Mouse (Mus musculus) macrophage (primary cell): Measurements from ENCODE around the gene Zfp651. TPM values are rescaled to one million over a fixed set of nuclear protein-coding genes. Genes with fewer than 3 reads are reported as not detected.
A peak's percentile ranks its signal among the peaks of the same experiment; 100 is the strongest.

ENCODE experiments used
- H3K27ac ChIP-seq: fragments of 350-480 bp; formaldehyde crosslinking; 2 replicates; pipeline ENCODE4 v1.9.0; 2021
- H3K36me3 ChIP-seq: fragments of 350-480 bp; formaldehyde crosslinking; 2 replicates; pipeline ENCODE4 v1.9.0; 2021; ENCODE audit errors: inconsistent target
- H3K4me3 ChIP-seq: fragments of 350-480 bp; formaldehyde crosslinking; 2 replicates; pipeline ENCODE4 v1.9.0; 2021; ENCODE audit errors: inconsistent target
- H3K79me2 ChIP-seq: fragments of 350-480 bp; formaldehyde crosslinking; 2 replicates; pipeline ENCODE4 v1.9.0; 2021; ENCODE audit errors: inconsistent target
- WGBS: methylation state at CpG from one replicate; pipeline ENCODE4 v1.1.7; 2026; ENCODE audit warnings: inconsistent platforms; ENCODE audit not compliant: missing documents; 5-methylcytosine and 5-hydroxymethylcytosine counted together
- polyA plus RNA-seq: library from polyadenylated mRNA; stranded (reverse); fragments of 250-400 nt; gene quantifications from 3 replicates; pipeline ENCODE4 v1.2.4, GENCODE M21; 2018; ENCODE audit warnings: inconsistent platforms
- total RNA-seq, 78 experiments: library from RNA; depleted of rRNA; stranded (reverse); fragments of 250-400 nt; gene quantifications; 1 replicate in 9 of 78; 2 replicates in 24 of 78; 3 replicates in 43 of 78; 4 replicates in 2 of 78; pipeline ENCODE4 v1.2.4; 2018; ENCODE audit warnings: inconsistent platforms in 56 of 78

Zfp651 gene
- 1 to 10 TPM in 10 of 26 experiments, under 1 TPM in 13, not detected in 3; 0.20 to 4.3 (median 0.96) TPM for total RNA-seq (2018; cell fraction: chromatin; rRNA removed)
- under 1 TPM in 23 of 26 experiments, not detected in 3; 0.03 to 0.88 (median 0.25) TPM for total RNA-seq (2018; cell fraction: cytosol; rRNA removed)
- total RNA-seq (2018; cell fraction: nucleus; rRNA removed) = 1 to 10 TPM in 10 of 26 experiments, under 1 TPM in 13, not detected in 3; 0.12 to 5.6 (median 0.84) TPM
- 0.21 to 0.58 TPM (median 0.36 TPM) in 3 replicates for polyA plus RNA-seq

DNA sequence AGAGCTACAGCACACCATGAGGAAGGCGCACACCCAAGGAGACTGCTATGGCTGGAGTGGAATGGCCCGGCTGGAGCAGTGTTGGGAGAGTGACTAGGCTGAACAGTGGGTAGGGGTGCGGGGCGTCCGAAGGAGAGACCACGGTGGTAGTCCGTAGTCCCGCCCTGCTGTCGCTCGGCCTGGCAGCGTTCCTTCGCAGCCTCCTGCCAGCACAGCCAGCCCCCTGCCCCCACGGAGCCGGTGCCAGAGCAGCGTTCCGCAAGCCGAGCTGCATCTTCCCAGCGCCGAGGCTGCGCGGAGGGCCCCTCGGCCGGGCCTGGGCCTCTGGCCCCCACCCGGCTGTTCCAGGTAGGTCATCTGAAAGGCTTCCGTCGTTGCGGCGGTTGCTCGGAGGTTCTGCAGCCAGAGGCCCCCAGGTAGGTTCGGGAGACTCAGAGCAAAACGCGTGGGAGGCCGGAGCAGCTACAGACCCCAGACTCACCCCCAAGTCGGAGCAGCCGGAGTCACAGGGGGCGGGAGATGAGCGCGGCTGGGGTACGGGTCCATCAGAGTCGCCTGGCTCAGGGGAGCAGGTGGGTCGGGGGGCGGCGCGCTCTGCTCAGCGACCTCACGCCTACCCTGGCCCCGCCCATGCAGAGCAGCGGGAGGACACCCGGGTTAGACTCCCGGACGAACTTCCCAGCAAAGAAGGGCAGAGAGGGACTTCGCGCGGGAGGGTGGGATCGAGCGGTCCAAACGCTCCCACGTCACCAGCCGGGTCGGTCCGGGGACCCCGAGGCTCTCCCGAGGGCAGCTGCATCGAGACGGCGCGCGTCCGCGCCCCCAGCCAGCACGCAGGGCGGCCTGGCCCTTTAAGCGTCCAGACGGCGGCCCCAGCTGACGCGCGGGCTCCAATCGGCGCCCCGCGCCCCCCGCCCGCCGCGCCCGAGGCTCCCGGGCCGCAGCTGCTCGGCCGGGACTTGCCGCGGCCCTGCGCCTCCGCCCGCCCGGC, at the start of gene Zfp651:
Zfp651 (plus strand) TSS at position 240 of the 991 bp plus-strand sequence.
- no peak within 1 kb of the TSS for H3K27ac ChIP-seq
- H3K4me3 ChIP-seq = no peak within 1 kb of the TSS
- H3K36me3 ChIP-seq = peaks cover 22% of the 10 kb centered on the region
- 3% methylated on average over 94 of the region's 97 CpGs for WGBS
- no peaks in the 10 kb centered on the region for H3K79me2 ChIP-seq

DNA sequence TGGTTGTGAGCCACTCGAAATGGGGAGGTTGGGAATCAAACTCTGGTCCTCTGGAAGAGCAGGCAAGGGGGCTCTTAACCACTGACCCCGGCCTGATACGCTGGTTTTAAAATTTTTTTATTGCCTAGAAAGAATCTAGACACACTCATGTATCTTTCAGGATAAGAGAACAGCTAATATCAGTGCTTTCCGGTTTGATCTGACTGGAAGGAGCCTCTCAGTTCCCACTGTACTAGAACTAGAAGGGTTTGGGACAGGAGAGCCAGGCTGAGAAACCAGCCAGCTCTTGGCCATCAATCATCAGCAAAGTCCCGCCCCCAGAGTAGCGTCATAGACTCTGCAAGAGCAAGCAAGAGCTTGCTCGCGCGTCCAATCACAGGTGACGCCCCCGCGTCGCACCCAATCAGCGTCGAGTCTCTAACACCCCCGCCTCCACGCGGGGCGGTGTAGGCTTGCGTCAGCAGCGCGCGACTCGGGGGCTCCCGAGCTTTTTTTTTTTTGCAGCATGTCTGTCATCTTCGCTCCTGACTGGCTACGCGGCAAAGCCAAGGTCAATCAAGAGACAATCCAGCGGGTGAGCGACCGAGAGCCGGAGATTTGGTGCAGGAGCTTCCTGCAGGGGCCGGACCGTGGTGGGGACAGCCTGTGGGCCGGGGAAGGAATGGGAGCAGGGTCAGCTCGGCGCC, 49.1 kb upstream of the Zfp651 start, which contains the start of gene Ss18l2:
Ss18l2 (plus strand) TSS at position 432 of the 686 bp plus-strand sequence.
- Histone ChIP-seq H3K36me3 (peaks cover 4% of the 10 kb centered on the region; the same call in 1 of the 2 replicates), H3K79me2 (peaks cover 21% of the 10 kb centered on the region), H3K4me3 (peak within 1 kb of the TSS; percentile 88), H3K27ac (peak within 1 kb of the TSS; percentile 75)
- 5% methylated on average over 36 of the region's 37 CpGs for WGBS

DNA sequence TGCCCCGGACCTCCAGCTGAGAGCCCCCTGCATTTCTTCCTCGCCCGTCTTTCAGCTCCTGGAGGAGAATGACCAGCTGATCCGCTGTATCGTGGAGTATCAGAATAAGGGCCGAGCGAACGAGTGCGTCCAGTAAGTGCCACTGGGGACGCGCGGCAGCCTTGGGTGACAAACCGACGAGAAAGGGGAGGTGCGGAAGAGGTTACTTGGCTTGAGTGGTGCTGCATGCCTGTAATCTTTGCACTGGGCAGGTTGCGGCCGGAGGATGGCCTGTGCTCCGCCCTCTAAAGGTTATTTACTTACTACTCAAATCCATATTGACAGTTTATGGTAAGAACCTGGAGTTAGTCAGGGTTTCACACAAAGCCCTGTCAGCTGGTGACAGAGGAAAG, 48.5 kb upstream of the Zfp651 start:
- Histone ChIP-seq H3K79me2 (peaks cover 21% of the 10 kb centered on the region), H3K27ac (peak overlapping the region; percentile 75), H3K36me3 (peaks cover 4% of the 10 kb centered on the region; the same call in 1 of the 2 replicates), H3K4me3 (peak overlapping the region; percentile 88)
- WGBS = 1% methylated on average over 18 of the region's 18 CpGs

DNA sequence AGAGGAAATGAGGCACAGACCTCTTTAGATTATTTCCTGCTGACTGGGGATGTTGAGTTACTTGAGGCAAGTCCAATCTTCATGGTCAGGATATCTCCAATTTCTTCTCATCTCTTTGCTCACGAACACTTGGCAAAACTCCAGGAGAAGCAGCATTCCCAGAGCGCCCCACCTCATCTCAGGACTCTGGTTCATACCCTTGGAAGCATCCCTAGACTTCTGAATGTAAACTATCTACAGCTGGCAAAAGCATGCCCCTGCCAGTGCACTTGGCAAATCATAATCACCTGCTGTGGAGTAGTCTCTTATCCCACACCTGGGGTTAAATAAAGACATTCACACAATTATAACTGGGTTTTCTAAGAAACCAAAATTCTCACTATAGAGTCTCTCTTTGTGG, 42.1 kb upstream of the Zfp651 start:
- Histone ChIP-seq H3K4me3 (no peak overlapping the region), H3K36me3 (peaks cover 4% of the 10 kb centered on the region; the same call in 1 of the 2 replicates)

DNA sequence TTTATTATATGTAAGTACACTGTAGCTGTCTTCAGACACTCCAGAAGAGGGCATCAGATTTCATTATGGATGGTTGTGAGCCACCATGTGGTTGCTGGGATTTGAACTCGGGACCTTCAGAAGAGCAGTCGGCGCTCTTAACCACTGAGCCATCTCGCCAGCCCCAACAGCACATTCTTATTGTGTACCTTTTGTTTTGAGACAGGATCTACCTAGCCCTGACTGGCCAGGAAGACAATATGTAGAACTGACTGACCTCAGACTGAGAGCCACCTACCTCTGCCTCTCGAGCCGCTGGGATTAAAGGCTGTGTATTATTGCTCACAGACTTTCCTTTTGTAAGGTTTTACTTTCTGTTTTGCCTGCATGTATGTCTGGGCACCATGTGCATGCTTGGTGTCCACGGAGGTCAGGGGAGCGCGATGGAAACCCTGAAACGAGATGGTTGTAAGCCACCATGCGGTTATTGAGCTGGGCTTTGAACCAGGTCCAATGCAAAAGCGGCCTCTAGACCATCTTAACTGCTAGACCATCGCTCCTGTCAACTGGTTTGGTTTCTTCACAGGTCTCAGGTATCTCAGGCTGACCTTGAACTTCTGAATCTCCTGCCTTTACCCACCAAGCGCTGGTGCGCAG, 40.9 kb upstream of the Zfp651 start:
- WGBS = 76% methylated on average over 10 of the region's 15 CpGs
- peaks cover 37% of the 10 kb centered on the region for H3K79me2 ChIP-seq
- H3K36me3 ChIP-seq = no peaks in the 10 kb centered on the region
- peak overlapping the region; percentile 90 for H3K27ac ChIP-seq
- peak overlapping the region; percentile 35 for H3K4me3 ChIP-seq

More for the DNA sequence above, 42.1 kb upstream of the Zfp651 start:
- H3K79me2 ChIP-seq = peaks cover 31% of the 10 kb centered on the region
- WGBS = 90% methylated on average over 2 of the region's 2 CpGs
- H3K27ac ChIP-seq = no peak overlapping the region

DNA sequence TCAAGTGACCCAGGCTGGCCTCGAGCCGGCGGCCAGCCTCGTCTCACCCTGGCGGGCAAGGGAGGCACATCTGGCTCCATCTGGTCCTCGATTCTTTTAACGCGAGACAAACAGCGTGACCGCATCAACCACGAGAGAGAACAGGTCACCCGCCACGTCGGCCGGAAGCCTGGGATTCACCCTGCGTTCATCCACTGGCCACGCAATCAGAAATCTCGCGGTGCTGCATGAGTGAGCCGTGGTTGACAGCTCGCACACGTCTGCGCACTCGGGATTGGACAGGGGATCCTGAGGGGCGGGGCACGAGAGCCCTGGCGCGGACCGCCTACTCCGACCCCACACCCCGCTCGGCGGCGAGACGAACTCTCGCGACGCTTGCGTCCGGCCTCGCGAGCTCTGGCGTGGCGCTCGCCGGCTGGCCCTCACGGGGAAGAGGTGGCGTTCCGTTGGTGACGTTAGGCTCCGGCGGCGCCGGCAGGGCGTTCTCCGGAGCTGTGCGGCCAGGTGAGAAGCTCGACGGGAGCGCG, 40.3 kb upstream of the Zfp651 start, which contains the start of gene Nktr:
Nktr (plus strand) TSS at position 378 of the 527 bp plus-strand sequence.
- no peaks in the 10 kb centered on the region for H3K36me3 ChIP-seq
- H3K27ac ChIP-seq = peak within 1 kb of the TSS; percentile 90
- peaks cover 44% of the 10 kb centered on the region for H3K79me2 ChIP-seq
- H3K4me3 ChIP-seq = peak within 1 kb of the TSS; percentile 86
- WGBS = under 1% methylated on average over 53 of the region's 61 CpGs

DNA sequence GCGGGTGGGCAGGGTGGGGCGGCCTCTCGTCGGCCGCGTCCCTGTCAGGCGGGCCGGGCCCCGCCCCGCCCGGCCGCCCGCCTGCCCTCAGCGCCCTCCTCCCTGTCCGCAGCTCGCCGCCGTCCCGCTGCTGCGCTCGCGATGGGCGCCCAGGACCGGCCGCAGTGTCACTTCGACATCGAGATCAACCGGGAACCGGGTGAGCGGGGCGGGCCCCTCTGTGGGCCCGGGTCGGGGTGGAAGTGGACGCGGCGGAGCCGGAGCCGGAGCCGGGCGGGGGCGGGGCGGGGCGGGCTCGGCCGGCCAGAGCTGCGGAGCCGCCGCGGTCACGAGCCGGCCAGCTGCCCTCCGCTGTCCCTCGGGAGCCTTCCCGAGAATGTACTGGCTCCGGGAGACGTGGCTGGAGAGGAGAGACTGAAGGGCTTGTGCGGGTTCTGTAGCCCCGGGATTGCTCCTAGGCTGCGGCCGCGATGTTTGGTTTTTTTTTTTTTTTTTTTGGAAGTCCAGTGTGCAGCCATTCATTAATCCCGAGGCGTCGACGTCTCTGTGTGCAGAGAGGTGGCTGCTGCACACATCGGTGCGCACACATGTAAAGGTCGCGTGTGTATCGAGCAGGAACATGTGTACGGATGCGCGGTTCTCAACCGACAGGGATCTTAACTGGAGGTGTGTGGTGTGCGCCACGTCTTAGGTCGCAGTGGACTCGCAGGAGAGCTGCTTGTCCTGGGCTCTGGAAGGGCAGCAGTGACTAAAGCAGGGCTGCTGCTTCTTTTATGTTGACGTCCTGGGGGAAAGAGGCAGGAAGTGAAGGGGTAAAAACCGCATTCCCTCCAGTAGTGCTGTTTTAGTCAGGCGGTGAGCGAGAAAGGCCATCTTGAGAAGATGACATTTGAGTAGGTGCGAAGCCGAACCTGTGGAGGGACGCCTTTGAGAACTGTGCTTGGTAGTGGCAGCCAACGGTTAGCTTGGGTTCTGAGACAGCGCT, 39.5 kb upstream of the Zfp651 start:
- Histone ChIP-seq H3K4me3 (peak overlapping the region; percentile 86), H3K79me2 (peaks cover 52% of the 10 kb centered on the region), H3K27ac (peak overlapping the region; percentile 76), H3K36me3 (no peaks in the 10 kb centered on the region)
- WGBS = 2% methylated on average over 47 of the region's 87 CpGs

DNA sequence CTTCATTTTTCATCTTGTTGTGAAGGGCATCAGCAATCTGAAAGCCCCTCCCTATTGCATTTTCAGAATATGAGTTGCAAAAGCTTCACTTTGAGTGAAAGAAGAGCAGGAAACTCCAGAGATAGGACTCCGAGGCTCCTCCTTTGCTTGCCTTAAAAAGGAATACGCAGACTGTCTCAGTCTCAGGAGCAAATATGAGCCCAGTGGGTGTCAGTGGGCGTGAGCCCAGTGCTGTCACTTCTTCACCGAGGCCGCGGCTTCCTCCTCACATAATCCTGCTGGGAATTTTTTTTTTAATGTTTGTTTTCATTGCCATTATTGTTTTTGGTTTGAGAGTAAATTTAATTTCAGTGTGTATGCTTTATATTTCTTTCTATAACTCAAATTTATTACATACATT, 18.6 kb upstream of the Zfp651 start:
- 100% methylated on average over 6 of the region's 6 CpGs for WGBS
- H3K79me2 ChIP-seq = peaks cover 48% of the 10 kb centered on the region
- no peak overlapping the region for H3K4me3 ChIP-seq
- H3K36me3 ChIP-seq = peaks cover 71% of the 10 kb centered on the region
- H3K27ac ChIP-seq = no peak overlapping the region

DNA sequence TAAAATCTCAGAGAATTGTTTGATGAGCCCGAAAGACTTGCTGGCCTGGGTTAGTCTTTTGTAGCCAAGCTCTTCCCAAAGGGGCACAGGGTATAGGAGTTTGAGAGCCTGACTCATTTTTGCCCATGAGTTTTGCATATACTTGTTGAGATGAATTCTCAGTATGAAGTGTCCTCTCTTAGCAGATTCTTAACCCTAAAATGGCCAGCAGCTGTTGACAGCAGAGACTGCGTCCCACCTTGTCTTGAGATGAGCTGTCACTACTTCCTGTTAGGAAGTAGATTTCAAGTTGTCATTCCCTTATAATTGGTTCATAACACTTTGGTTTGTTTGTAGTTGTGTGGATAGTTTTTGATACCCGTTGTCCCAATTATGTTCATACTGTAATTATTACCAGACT, 18.0 kb upstream of the Zfp651 start:
- Histone ChIP-seq H3K27ac (no peak overlapping the region), H3K4me3 (no peak overlapping the region), H3K36me3 (peaks cover 76% of the 10 kb centered on the region), H3K79me2 (peaks cover 42% of the 10 kb centered on the region)
- 90% methylated on average over 3 of the region's 3 CpGs for WGBS

DNA sequence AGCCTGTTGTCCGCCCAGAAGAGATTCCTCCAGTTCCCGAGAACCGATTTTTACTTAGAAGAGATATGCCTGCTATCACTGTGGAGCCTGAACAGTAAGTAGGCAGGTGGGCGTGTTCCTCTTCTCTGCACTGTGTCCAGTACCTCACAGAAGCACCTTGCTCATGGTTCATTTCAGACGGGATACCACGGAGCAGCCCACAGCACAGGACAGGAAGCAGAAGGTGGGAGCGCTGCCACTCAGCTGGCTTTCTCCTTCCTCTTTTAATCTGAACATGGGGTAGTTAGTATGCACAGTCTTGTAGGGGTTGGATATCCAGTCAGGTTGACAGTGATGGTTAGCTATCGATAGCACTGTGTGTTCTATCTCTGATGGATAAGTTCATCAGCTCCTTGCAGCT, 15.1 kb upstream of the Zfp651 start:
- no peak overlapping the region for H3K27ac ChIP-seq
- no peak overlapping the region for H3K4me3 ChIP-seq
- H3K79me2 ChIP-seq = peaks cover 13% of the 10 kb centered on the region
- peaks cover 91% of the 10 kb centered on the region for H3K36me3 ChIP-seq
- WGBS = 48% methylated on average over 8 of the region's 8 CpGs

DNA sequence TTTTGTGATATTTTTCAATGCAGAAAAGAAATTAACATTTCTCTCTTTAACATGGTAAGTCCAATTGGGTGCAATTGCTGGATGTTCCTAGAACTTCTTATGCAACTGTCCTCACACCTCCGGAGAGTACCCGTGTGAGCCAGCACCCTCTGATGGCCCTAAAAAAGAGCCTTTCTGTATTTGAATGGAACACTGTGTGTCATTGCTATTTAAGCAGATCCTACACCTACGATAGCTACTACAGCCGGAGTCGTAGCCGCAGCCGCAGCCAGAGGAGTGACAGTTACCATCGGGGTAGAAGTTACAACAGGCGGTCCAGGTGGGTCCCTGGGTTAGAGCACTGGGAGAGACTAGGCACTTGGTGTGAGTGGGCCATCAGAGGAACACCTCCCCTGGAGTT, 6.4 kb upstream of the Zfp651 start:
- WGBS = 97% methylated on average over 9 of the region's 9 CpGs
- H3K79me2 ChIP-seq = no peaks in the 10 kb centered on the region
- no peak overlapping the region for H3K4me3 ChIP-seq

DNA sequence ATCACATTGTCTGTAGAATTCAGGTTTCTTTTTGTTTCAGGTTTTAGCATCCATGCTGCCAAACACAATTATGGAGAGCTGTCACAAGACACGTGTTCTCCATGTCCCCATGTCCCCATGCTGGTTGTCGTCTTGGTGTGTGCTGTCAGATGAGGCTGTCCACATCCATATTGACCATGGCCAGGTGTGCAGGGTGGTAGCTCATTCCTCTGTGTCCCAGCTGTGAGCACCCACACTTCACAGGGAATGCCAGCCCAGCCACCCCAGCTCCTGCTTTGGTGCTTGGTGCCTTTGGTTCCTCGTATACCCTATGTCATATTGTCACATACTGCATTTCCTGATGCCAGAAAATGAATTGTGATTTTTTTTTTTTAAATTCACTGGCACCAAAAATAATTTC, 4.5 kb upstream of the Zfp651 start:
- Histone ChIP-seq H3K79me2 (no peaks in the 10 kb centered on the region), H3K27ac (no peak overlapping the region), H3K36me3 (peaks cover 69% of the 10 kb centered on the region), H3K4me3 (no peak overlapping the region)
- 97% methylated on average over 3 of the region's 3 CpGs for WGBS

More for the DNA sequence above, 6.4 kb upstream of the Zfp651 start:
- peaks cover 83% of the 10 kb centered on the region for H3K36me3 ChIP-seq
- H3K27ac ChIP-seq = no peak overlapping the region

DNA sequence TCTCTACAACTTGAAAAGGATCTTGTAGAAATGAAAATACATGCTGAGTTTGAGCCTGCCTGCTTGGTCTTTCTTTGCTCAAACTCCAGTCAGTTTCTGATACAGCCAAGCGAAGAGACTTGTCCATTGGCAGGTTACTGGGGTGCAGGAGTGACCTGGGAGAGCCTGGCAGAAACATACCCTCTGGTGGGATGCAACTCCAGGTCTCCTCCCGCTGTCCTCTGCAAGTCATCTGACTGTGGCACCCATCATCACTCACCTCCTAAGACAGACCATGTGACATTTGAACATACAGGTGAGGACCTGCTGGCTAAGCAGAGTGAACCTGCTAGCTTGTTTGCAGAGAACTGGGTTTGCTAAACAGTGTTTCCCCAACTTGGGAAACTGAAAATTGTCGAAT, 2.3 kb upstream of the Zfp651 start:
- Histone ChIP-seq H3K27ac (no peak overlapping the region), H3K36me3 (peaks cover 48% of the 10 kb centered on the region), H3K79me2 (no peaks in the 10 kb centered on the region), H3K4me3 (no peak overlapping the region)
- WGBS = 82% methylated on average over 2 of the region's 3 CpGs
